Mouse (Mus musculus) ES-Bruce4 (cell line): ENCODE measurements around the gene Eral1.

Experiments used
- CTCF ChIP-seq: IDR thresholded peaks from one replicate; pipeline ENCODE4 v1.8.1; 2011; ENCODE audit warnings: low read depth, low read length
- EP300 ChIP-seq: IDR thresholded peaks from 2 replicates; pipeline ENCODE4 v1.6.1; 2011; ENCODE audit warnings: low read depth, low read length; ENCODE audit not compliant: insufficient read depth
- POLR2A ChIP-seq: IDR thresholded peaks from one replicate; pipeline ENCODE4 v1.8.1; 2011; ENCODE audit warnings: low read length; ENCODE audit not compliant: insufficient read depth

- TF ChIP-seq EP300, result no peak
- TF ChIP-seq CTCF, result no peak
- no peak for TF ChIP-seq POLR2A
Measured at GRCm38 (mm10) chr11:78086925-78087479, 6.8 kb upstream of the Eral1 start.
